Mouse (Mus musculus) CH12.LX (cell line): Measurements from ENCODE around the gene Letm1. TPM values are rescaled to one million over a fixed set of nuclear protein-coding genes. Genes with fewer than 3 reads are reported as not detected.

Source experiments
- DNase-seq: peaks from one replicate; pipeline ENCODE4 v3.0.0-alpha.2; 2013; ENCODE audit errors: extremely low read depth
- H3K27ac ChIP-seq: 2 replicates; pipeline ENCODE4 v1.5.1; 2012; ENCODE audit warnings: low read depth, mild to moderate bottlenecking, control low read depth, moderate library complexity; ENCODE audit not compliant: insufficient read depth
- H3K27me3 ChIP-seq: replicated peaks from 2 replicates; pipeline ENCODE3; 2012; ENCODE audit warnings: inconsistent platforms
- H3K36me3 ChIP-seq, 2 experiments: replicated peaks in 1 of 2; 2 replicates each; pipeline versions ENCODE3 to v1.6.1; 2012; ENCODE audit warnings: inconsistent platforms in 1 of 2, low read length in 1 of 2, mild to moderate bottlenecking in 1 of 2, mixed read lengths in 1 of 2, moderate library complexity in 1 of 2; ENCODE audit not compliant: control insufficient read depth in 1 of 2, insufficient read depth in 1 of 2
- H3K4me1 ChIP-seq, 2 experiments: 2 replicates each; pipeline ENCODE4 v1.6.1; 2012; ENCODE audit warnings: inconsistent platforms in 1 of 2, moderate library complexity in 1 of 2; ENCODE audit not compliant: insufficient read depth in 2 of 2, control insufficient read depth in 1 of 2
- H3K4me2 ChIP-seq: 2 replicates; pipeline ENCODE4 v1.6.1; 2012; ENCODE audit warnings: low read depth, mild to moderate bottlenecking, control low read depth; ENCODE audit not compliant: poor library complexity, insufficient read depth, severe bottlenecking
- H3K4me3 ChIP-seq, 3 experiments: fragments of 150-350 bp in 1 of 3; sonication (generic) in 1 of 3; replicated peaks in 1 of 3; 2 replicates each; pipeline versions ENCODE3 to v1.5.1; 2011 to 2012; ENCODE audit warnings: low read depth in 2 of 3, low read length in 2 of 3, mild to moderate bottlenecking in 2 of 3, moderate library complexity in 2 of 3, control low read depth in 1 of 3, improper control_type of control experiment in 1 of 3, inconsistent platforms in 1 of 3, mixed read lengths in 1 of 3; ENCODE audit not compliant: poor library complexity in 1 of 3
- H3K79me2 ChIP-seq: replicated peaks from 2 replicates; pipeline ENCODE4 v1.6.1; 2012; ENCODE audit warnings: mild to moderate bottlenecking, moderate library complexity; ENCODE audit not compliant: control insufficient read depth, poor library complexity, insufficient read depth, severe bottlenecking; ENCODE audit errors: extremely low read depth
- H3K9ac ChIP-seq: 2 replicates; pipeline ENCODE4 v1.6.1; 2012; ENCODE audit warnings: low read depth, mild to moderate bottlenecking, control low read depth, moderate library complexity; ENCODE audit not compliant: insufficient read depth
- H3K9me3 ChIP-seq: replicated peaks from 2 replicates; pipeline ENCODE3; 2012; ENCODE audit warnings: low read length, inconsistent platforms, mixed read lengths
- CHD1 ChIP-seq: IDR thresholded peaks from 2 replicates; pipeline ENCODE4 v1.6.1; 2012; ENCODE audit warnings: low read depth, low read length, improper control_type of control experiment, inconsistent platforms
- CHD2 ChIP-seq: IDR thresholded peaks from 2 replicates; pipeline ENCODE4 v1.6.1; 2011; ENCODE audit warnings: low read length, improper control_type of control experiment
- CTCF ChIP-seq, 2 experiments: IDR thresholded peaks in 1 of 2; conservative IDR thresholded peaks in 1 of 2; 2 replicates each; pipeline ENCODE4 v1.5.1; 2011 to 2012; ENCODE audit warnings: low read depth in 2 of 2, low read length in 2 of 2, improper control_type of control experiment in 1 of 2, inconsistent platforms in 1 of 2, mild to moderate bottlenecking in 1 of 2, moderate library complexity in 1 of 2
- E2F4 ChIP-seq: IDR thresholded peaks from 2 replicates; pipeline ENCODE4 v1.6.1; 2011; ENCODE audit warnings: low read depth, low read length, improper control_type of control experiment; ENCODE audit not compliant: insufficient replicate concordance
- ELF1 ChIP-seq: IDR thresholded peaks from 2 replicates; pipeline ENCODE4 v1.6.1; 2014; ENCODE audit warnings: low read depth, mild to moderate bottlenecking, inconsistent platforms, low read length, improper control_type of control experiment
- EP300 ChIP-seq: IDR thresholded peaks from 2 replicates; pipeline ENCODE4 v1.6.1; 2011; ENCODE audit warnings: low read length, improper control_type of control experiment
- ETS1 ChIP-seq: conservative IDR thresholded peaks from 2 replicates; pipeline ENCODE4 v1.6.1; 2012; ENCODE audit warnings: low read depth, mild to moderate bottlenecking, inconsistent platforms, low read length, improper control_type of control experiment, moderate library complexity
- IRF4 ChIP-seq: IDR thresholded peaks from 2 replicates; pipeline ENCODE4 v1.6.1; 2014; ENCODE audit warnings: low read depth, mild to moderate bottlenecking, inconsistent platforms, low read length, improper control_type of control experiment
- JUND ChIP-seq: conservative IDR thresholded peaks from 2 replicates; pipeline ENCODE4 v1.6.1; 2011; ENCODE audit warnings: low read depth, low read length, improper control_type of control experiment
- MAX ChIP-seq: IDR thresholded peaks from 2 replicates; pipeline ENCODE4 v1.6.1; 2011; ENCODE audit warnings: low read length, improper control_type of control experiment
- MAZ ChIP-seq: IDR thresholded peaks from 2 replicates; pipeline ENCODE4 v1.6.1; 2012; ENCODE audit warnings: low read depth, mild to moderate bottlenecking, inconsistent platforms, low read length, improper control_type of control experiment, moderate library complexity
- MXI1 ChIP-seq: IDR thresholded peaks from 2 replicates; pipeline ENCODE4 v1.6.1; 2011; ENCODE audit warnings: mild to moderate bottlenecking, low read depth, low read length, improper control_type of control experiment
- NELFE ChIP-seq: IDR thresholded peaks from 2 replicates; pipeline ENCODE4 v1.6.1; 2011; ENCODE audit warnings: low read depth, low read length, improper control_type of control experiment
- NRF1 ChIP-seq: IDR thresholded peaks from 2 replicates; pipeline ENCODE4 v1.6.1; 2014; ENCODE audit warnings: low read depth, mild to moderate bottlenecking, inconsistent platforms, low read length, improper control_type of control experiment, moderate library complexity
- PAX5 ChIP-seq: IDR thresholded peaks from 2 replicates; pipeline ENCODE4 v1.6.1; 2012; ENCODE audit warnings: low read length, inconsistent platforms, mixed read lengths
- POLR2AphosphoS2 ChIP-seq: IDR thresholded peaks from 2 replicates; pipeline ENCODE4 v1.6.1; 2011; ENCODE audit warnings: low read depth, low read length, improper control_type of control experiment
- RCOR1 ChIP-seq: conservative IDR thresholded peaks from 2 replicates; pipeline ENCODE4 v1.6.1; 2012; ENCODE audit warnings: low read depth, mild to moderate bottlenecking, inconsistent platforms, low read length, improper control_type of control experiment
- TCF12 ChIP-seq: IDR thresholded peaks from 2 replicates; pipeline ENCODE4 v1.6.1; 2014; ENCODE audit warnings: low read depth, mild to moderate bottlenecking, inconsistent platforms, low read length, improper control_type of control experiment
- ZC3H11A ChIP-seq: IDR thresholded peaks from 2 replicates; pipeline ENCODE4 v1.6.1; 2012; ENCODE audit warnings: low read depth, mild to moderate bottlenecking, inconsistent platforms, low read length, improper control_type of control experiment
- ZKSCAN1 ChIP-seq: IDR thresholded peaks from 2 replicates; pipeline ENCODE4 v1.6.1; 2012; ENCODE audit warnings: low read depth, inconsistent platforms, low read length, improper control_type of control experiment, borderline replicate concordance
- dilution Hi-C: fragments of 300-500 bp; cut with MboI; formaldehyde crosslinking; loops from 2 replicates; pipeline ENCODE4 v1.14.3; 2020; ENCODE audit warnings: low sequenced_read_pairs; ENCODE audit not compliant: extremely low pct_unique_long_range_greater_than_20kb, extremely low pct_ligation_motif_present
- in situ Hi-C: fragments of 300-500 bp; cut with MboI; formaldehyde crosslinking; loops from 3 replicates; pipeline ENCODE4 v1.14.3; 2019; ENCODE audit warnings: low sequenced_read_pairs, low pct_ligation_motif_present, low pct_unique_long_range_greater_than_20kb, mixed read lengths
- polyA plus RNA-seq: library from polyadenylated mRNA; unstranded; fragments of >175 nt; gene quantifications from 2 replicates; pipeline ENCODE4 v1.2.1, GENCODE M21; 2012; ENCODE audit warnings: low read depth; ENCODE audit not compliant: insufficient read length
- total RNA-seq, 2 experiments: library from RNA; depleted of rRNA; stranded (reverse); fragments of 300-350 nt in 1 of 2; fragments of >200 nt in 1 of 2; gene quantifications; 2 replicates each; pipeline ENCODE4 v1.2.3; 2012 to 2014

The Letm1 gene
- total and polyA plus RNA-seq, 3 experiments: 21.8 to 43.4 (median 27.6) TPM

- H3K27ac ChIP-seq: no peak overlapping the region
- no peak for DNase-seq
- in situ Hi-C loops (no loop called here), dilution Hi-C loops (no loop called here)
- H3K79me2 ChIP-seq: no peaks in the 10 kb centered on the region
- TF ChIP-seq POLR2AphosphoS2: no peak
- TF ChIP-seq ZC3H11A: no peak
- TF ChIP-seq MXI1: no peak
- TF ChIP-seq RCOR1: no peak
- TF ChIP-seq NRF1: no peak
- TF ChIP-seq CHD2: no peak
- no peak overlapping the region for H3K4me2 ChIP-seq
- no peaks in the 10 kb centered on the region for H3K4me1 ChIP-seq
- H3K4me3 ChIP-seq: no peak overlapping the region
- H3K36me3 ChIP-seq: no peaks in the 10 kb centered on the region
- no peaks in the 10 kb centered on the region for H3K9me3 ChIP-seq
- peaks cover 72% of the 10 kb centered on the region for H3K27me3 ChIP-seq
- no peak overlapping the region for H3K9ac ChIP-seq
Measured at GRCm38 (mm10) chr5:33728841-33729240, 53.8 kb downstream of the Letm1 start.

GRCm38 (mm10) chr5:33726891-33727290 is 55.7 kb downstream of the Letm1 start:
- TF ChIP-seq CTCF (conservative IDR thresholded peaks at IDR 0.05 in 1 of 2, IDR thresholded peaks at IDR 0.05 in 1 of 2; ENCODE audit: low read depth in 2 of 2, low read length in 2 of 2): no peak
- TF ChIP-seq MAX: no peak
- TF ChIP-seq TCF12: no peak
- TF ChIP-seq POLR2AphosphoS2: no peak
- TF ChIP-seq MAZ: no peak
- TF ChIP-seq IRF4: no peak
- no peak for TF ChIP-seq ZC3H11A
- TF ChIP-seq JUND: no peak
- TF ChIP-seq CHD1: no peak
- Histone ChIP-seq H3K4me2 (no peak overlapping the region), H3K27me3 (peaks cover 91% of the 10 kb centered on the region), H3K9ac (no peak overlapping the region), H3K4me3 (no peak overlapping the region), H3K9me3 (peaks cover 15% of the 10 kb centered on the region), H3K36me3 (no peaks in the 10 kb centered on the region), H3K4me1 (peaks cover 0 to 4% of the 10 kb centered on the region in 2 experiments; a peak in 1 of 4 replicates), H3K27ac (no peak overlapping the region), H3K79me2 (no peaks in the 10 kb centered on the region)
- dilution Hi-C loops (no loop called here), in situ Hi-C loops (no loop called here)
- no peak for DNase-seq

GRCm38 (mm10) chr5:33726081-33726647 is 56.5 kb downstream of the Letm1 start:
- peaks cover 15% of the 10 kb centered on the region for H3K9me3 ChIP-seq
- peaks cover 0 to 11% of the 10 kb centered on the region in 2 experiments; a peak in 1 of 4 replicates for H3K4me1 ChIP-seq
- peaks cover 95% of the 10 kb centered on the region for H3K27me3 ChIP-seq
- DNase-seq: no peak
- TF ChIP-seq ETS1 (no peak), TCF12 (no peak), ELF1 (no peak), ZKSCAN1 (no peak), CTCF (conservative IDR thresholded peaks at IDR 0.05 in 1 of 2, IDR thresholded peaks at IDR 0.05 in 1 of 2; ENCODE audit: low read depth in 2 of 2, low read length in 2 of 2) (no peak), JUND (no peak), NELFE (no peak), EP300 (no peak), ZC3H11A (no peak), E2F4 (no peak), PAX5 (no peak), NRF1 (no peak), MXI1 (no peak)
- dilution Hi-C loops (no loop called here), in situ Hi-C loops (no loop called here)
- no peak overlapping the region for H3K4me3 ChIP-seq
- no peak overlapping the region for H3K4me2 ChIP-seq
- H3K36me3 ChIP-seq: no peaks in the 10 kb centered on the region
- no peak overlapping the region for H3K27ac ChIP-seq
- H3K9ac ChIP-seq: no peak overlapping the region
- no peaks in the 10 kb centered on the region for H3K79me2 ChIP-seq
